Mouse (Mus musculus): ENCODE data around the gene Gm5108. TPM values are rescaled to one million over a fixed set of nuclear protein-coding genes. Genes with fewer than 3 reads are reported as not detected.

Gene Gm5108
- total RNA-seq, 2 experiments from 2014 or later = not detected

Other genes with a start within 250 kb of the Gm5108 start
- gene Atp8a1, start 94.2 kb upstream of the Gm5108 start, total RNA-seq (2021) = 10 to 100 TPM in 1 of 2 experiments, 1 to 10 TPM in 1; 9.7 to 11.3 TPM
- not detected for gene Gm21905, start 4.8 kb downstream of the Gm5108 start, total RNA-seq (2021)
- gene Grxcr1, start 90.2 kb downstream of the Gm5108 start, total RNA-seq (2021) = not detected